Mouse (Mus musculus) lung, embryonic 15.5 days (tissue): ENCODE measurements at regions not wholly inside any gene's neighbourhood (a gene's known extent, or its start where the extent isn't known, plus 50 kb on each side); places are given as distances from the start of the nearest gene placed in this dataset.

ENCODE experiments used
- ATAC-seq: fragments of 200-750 bp; cut with Nextera tagmentation; 2 replicates; pipeline ENCODE4 v1.8.0; 2017; ENCODE audit warnings: moderate number of reproducible peaks, borderline replicate concordance; ENCODE audit not compliant: low FRiP score, low TSS enrichment; ENCODE audit errors: extremely low read depth
- H3K27ac ChIP-seq: fragments of 300-500 bp; sonication (generic); 2 replicates; pipeline ENCODE4 v1.5.1; 2015; ENCODE audit warnings: moderate library complexity, mild to moderate bottlenecking, inconsistent platforms
- H3K27me3 ChIP-seq: fragments of 300-500 bp; sonication (generic); 2 replicates; pipeline ENCODE4 v1.6.1; 2015; ENCODE audit warnings: inconsistent platforms
- H3K36me3 ChIP-seq: fragments of 300-500 bp; sonication (generic); 2 replicates; pipeline ENCODE4 v1.6.1; 2015; ENCODE audit warnings: inconsistent platforms
- H3K4me1 ChIP-seq: fragments of 300-500 bp; sonication (generic); 2 replicates; pipeline ENCODE4 v1.6.1; 2015; ENCODE audit warnings: inconsistent platforms
- H3K4me2 ChIP-seq: fragments of 300-500 bp; sonication (generic); 2 replicates; pipeline ENCODE4 v1.6.1; 2015; ENCODE audit warnings: inconsistent platforms, mild to moderate bottlenecking, moderate library complexity
- H3K4me3 ChIP-seq: fragments of 300-500 bp; sonication (generic); 2 replicates; pipeline ENCODE4 v1.5.1; 2015; ENCODE audit warnings: mild to moderate bottlenecking, inconsistent platforms
- H3K9ac ChIP-seq: fragments of 300-500 bp; sonication (generic); 2 replicates; pipeline ENCODE4 v1.6.1; 2015; ENCODE audit warnings: inconsistent platforms
- H3K9me3 ChIP-seq: fragments of 300-500 bp; sonication (generic); 2 replicates; pipeline ENCODE4 v1.6.1; 2016; ENCODE audit warnings: inconsistent platforms
- WGBS: fragments of 180-500 bp; shearing (Covaris S2); methylation state at CpG from one replicate; pipeline ENCODE4 v1.1.7; 2015; 5-methylcytosine and 5-hydroxymethylcytosine counted together

- Histone ChIP-seq H3K27me3 (no peaks in the 10 kb centered on the region), H3K36me3 (no peaks in the 10 kb centered on the region), H3K27ac (no peak overlapping the region), H3K4me1 (no peaks in the 10 kb centered on the region), H3K9me3 (no peaks in the 10 kb centered on the region), H3K9ac (no peak overlapping the region), H3K4me3 (no peak overlapping the region), H3K4me2 (no peak overlapping the region)
- ATAC-seq = no peak
- WGBS = 76% methylated on average over 5 of the region's 5 CpGs
Measured at GRCm38 (mm10) chr13:51936441-51936840, 90.0 kb downstream of the Gadd45g start.

- no peaks in the 10 kb centered on the region for H3K27me3 ChIP-seq
- WGBS = 39% methylated on average over 7 of the region's 7 CpGs
- ATAC-seq = no peak
- H3K4me1 ChIP-seq = no peaks in the 10 kb centered on the region
- no peak overlapping the region for H3K9ac ChIP-seq
- no peak overlapping the region for H3K4me3 ChIP-seq
- no peak overlapping the region for H3K4me2 ChIP-seq
- H3K36me3 ChIP-seq = no peaks in the 10 kb centered on the region
- no peaks in the 10 kb centered on the region for H3K9me3 ChIP-seq
- no peak overlapping the region for H3K27ac ChIP-seq
Measured at GRCm38 (mm10) chr13:51937898-51938297, 91.4 kb downstream of the Gadd45g start.

- no peaks in the 10 kb centered on the region for H3K27me3 ChIP-seq
- no peaks in the 10 kb centered on the region for H3K9me3 ChIP-seq
- H3K9ac ChIP-seq = no peak overlapping the region
- no peak overlapping the region for H3K4me2 ChIP-seq
- H3K27ac ChIP-seq = no peak overlapping the region
- no peak for ATAC-seq
- H3K4me1 ChIP-seq = no peaks in the 10 kb centered on the region
- H3K4me3 ChIP-seq = no peak overlapping the region
- 70% methylated on average over 4 of the region's 4 CpGs for WGBS
- H3K36me3 ChIP-seq = no peaks in the 10 kb centered on the region
Measured at GRCm38 (mm10) chr13:51939262-51939661, 92.8 kb downstream of the Gadd45g start.

- no peak for ATAC-seq
- no peaks in the 10 kb centered on the region for H3K9me3 ChIP-seq
- H3K4me1 ChIP-seq = no peaks in the 10 kb centered on the region
- no peak overlapping the region for H3K4me3 ChIP-seq
- H3K27ac ChIP-seq = no peak overlapping the region
- no peaks in the 10 kb centered on the region for H3K27me3 ChIP-seq
- no peak overlapping the region for H3K4me2 ChIP-seq
- no peaks in the 10 kb centered on the region for H3K36me3 ChIP-seq
- no peak overlapping the region for H3K9ac ChIP-seq
- 90% methylated on average over 6 of the region's 6 CpGs for WGBS
Measured at GRCm38 (mm10) chr13:51939715-51940114, 93.2 kb downstream of the Gadd45g start.

GRCm38 (mm10) chr13:51946171-51946570 lies 99.7 kb downstream of the Gadd45g start:
- Histone ChIP-seq H3K9ac (no peak overlapping the region), H3K27me3 (no peaks in the 10 kb centered on the region), H3K4me1 (peaks cover 20% of the 10 kb centered on the region), H3K4me2 (no peak overlapping the region), H3K27ac (0 out of 2 replicates have a peak overlapping the region, but pooled peaks have one; percentile 16), H3K4me3 (no peak overlapping the region), H3K9me3 (no peaks in the 10 kb centered on the region), H3K36me3 (no peaks in the 10 kb centered on the region)
- peak; percentile 77 for ATAC-seq
- 25% methylated on average over 3 of the region's 3 CpGs for WGBS

- H3K4me1 ChIP-seq = peaks cover 20% of the 10 kb centered on the region
- H3K27ac ChIP-seq = no peak overlapping the region
- 73% methylated on average over 3 of the region's 3 CpGs for WGBS
- no peaks in the 10 kb centered on the region for H3K27me3 ChIP-seq
- H3K4me3 ChIP-seq = no peak overlapping the region
- H3K9me3 ChIP-seq = no peaks in the 10 kb centered on the region
- H3K36me3 ChIP-seq = no peaks in the 10 kb centered on the region
- no peak overlapping the region for H3K4me2 ChIP-seq
- no peak overlapping the region for H3K9ac ChIP-seq
- no peak for ATAC-seq
Measured at GRCm38 (mm10) chr13:51948896-51949295, 102.4 kb downstream of the Gadd45g start.

- H3K36me3 ChIP-seq = no peaks in the 10 kb centered on the region
- 80% methylated on average over 7 of the region's 7 CpGs for WGBS
- no peak overlapping the region for H3K9ac ChIP-seq
- H3K27ac ChIP-seq = no peak overlapping the region
- no peak overlapping the region for H3K4me2 ChIP-seq
- no peak overlapping the region for H3K4me3 ChIP-seq
- H3K4me1 ChIP-seq = peaks cover 7% of the 10 kb centered on the region
- no peaks in the 10 kb centered on the region for H3K9me3 ChIP-seq
- no peaks in the 10 kb centered on the region for H3K27me3 ChIP-seq
- no peak for ATAC-seq
Measured at GRCm38 (mm10) chr13:51951506-51952038, 105.1 kb downstream of the Gadd45g start.

GRCm38 (mm10) chr13:51953084-51953483 lies 106.6 kb downstream of the Gadd45g start:
- ATAC-seq = no peak
- WGBS = 63% methylated on average over 4 of the region's 4 CpGs
- Histone ChIP-seq H3K4me2 (no peak overlapping the region), H3K9me3 (no peaks in the 10 kb centered on the region), H3K4me3 (no peak overlapping the region), H3K9ac (no peak overlapping the region), H3K27ac (no peak overlapping the region), H3K36me3 (no peaks in the 10 kb centered on the region), H3K4me1 (peaks cover 7% of the 10 kb centered on the region; the same call in 1 of the 2 replicates), H3K27me3 (no peaks in the 10 kb centered on the region)

- Histone ChIP-seq H3K27me3 (no peaks in the 10 kb centered on the region), H3K36me3 (no peaks in the 10 kb centered on the region), H3K9me3 (no peaks in the 10 kb centered on the region), H3K4me1 (peaks cover 7% of the 10 kb centered on the region; the same call in 1 of the 2 replicates), H3K4me3 (no peak overlapping the region), H3K9ac (no peak overlapping the region), H3K27ac (no peak overlapping the region), H3K4me2 (no peak overlapping the region)
- no peak for ATAC-seq
- WGBS = 66% methylated on average over 8 of the region's 8 CpGs
Measured at GRCm38 (mm10) chr13:51953569-51953968, 107.1 kb downstream of the Gadd45g start.

GRCm38 (mm10) chr13:51957101-51957500 lies 110.6 kb downstream of the Gadd45g start:
- Histone ChIP-seq H3K4me3 (no peak overlapping the region), H3K36me3 (no peaks in the 10 kb centered on the region), H3K9me3 (no peaks in the 10 kb centered on the region), H3K27ac (no peak overlapping the region), H3K9ac (no peak overlapping the region), H3K27me3 (no peaks in the 10 kb centered on the region), H3K4me1 (peaks cover 10% of the 10 kb centered on the region), H3K4me2 (no peak overlapping the region)
- 76% methylated on average over 8 of the region's 8 CpGs for WGBS
- no peak for ATAC-seq

GRCm38 (mm10) chr13:51959591-51959990 lies 113.1 kb downstream of the Gadd45g start:
- no peak overlapping the region for H3K9ac ChIP-seq
- peaks cover 34% of the 10 kb centered on the region for H3K4me1 ChIP-seq
- H3K9me3 ChIP-seq = no peaks in the 10 kb centered on the region
- H3K4me2 ChIP-seq = no peak overlapping the region
- whole genome bisulfite sequencing = 66% methylated on average over 8 of the region's 8 CpGs
- H3K27ac ChIP-seq = no peak overlapping the region
- H3K36me3 ChIP-seq = no peaks in the 10 kb centered on the region
- no peak for ATAC-seq
- H3K4me3 ChIP-seq = no peak overlapping the region
- H3K27me3 ChIP-seq = no peaks in the 10 kb centered on the region

- no peaks in the 10 kb centered on the region for H3K36me3 ChIP-seq
- H3K4me2 ChIP-seq = no peak overlapping the region
- no peaks in the 10 kb centered on the region for H3K9me3 ChIP-seq
- no peaks in the 10 kb centered on the region for H3K27me3 ChIP-seq
- H3K4me1 ChIP-seq = peaks cover 39% of the 10 kb centered on the region
- no peak overlapping the region for H3K9ac ChIP-seq
- H3K4me3 ChIP-seq = no peak overlapping the region
- no peak for ATAC-seq
- no peak overlapping the region for H3K27ac ChIP-seq
- 65% methylated on average over 4 of the region's 4 CpGs for WGBS
Measured at GRCm38 (mm10) chr13:51960262-51960661, 113.8 kb downstream of the Gadd45g start.

- no peak overlapping the region for H3K9ac ChIP-seq
- H3K4me2 ChIP-seq = no peak overlapping the region
- 52% methylated on average over 8 of the region's 8 CpGs for WGBS
- peak overlapping the region; percentile 13; the same call in 1 of the 2 replicates for H3K27ac ChIP-seq
- H3K27me3 ChIP-seq = no peaks in the 10 kb centered on the region
- no peak overlapping the region for H3K4me3 ChIP-seq
- peaks cover 39% of the 10 kb centered on the region for H3K4me1 ChIP-seq
- no peaks in the 10 kb centered on the region for H3K36me3 ChIP-seq
- H3K9me3 ChIP-seq = no peaks in the 10 kb centered on the region
- no peak for ATAC-seq
Measured at GRCm38 (mm10) chr13:51962191-51962611, 115.7 kb downstream of the Gadd45g start.
